Comparison of ENCODE assay signal across 18 mouse cellular contexts in genomic region chr5:133505661-133506060, GRCm38 (mm10).
A peak's percentile ranks its signal among the peaks of the same experiment; 100 is the strongest.
DNase-seq lines count a peak whose midpoint lies in the region; ATAC-seq lines count a peak whose summit lies in the region.
"Had no signal": no experiment of that assay in that cellular context is flagged by ENCODE, and none has a peak within 500 bp of the region (broad histone marks: within the 10 kb centered on the region; RNA-seq: fewer than 3 reads in every experiment).

No protein-coding gene starts in this region.

- H3K27me3 ChIP-seq in limb, embryonic 11.5 days (ENCODE audit: control insufficient read depth, insufficient read depth, low read length) = no peaks in the 10 kb centered on the region
- 0 out of 2 replicates have a peak, but pooled peaks cover 5% of the 10 kb centered on the region for H3K27me3 ChIP-seq in limb, embryonic 10.5 days (ENCODE audit: low read depth, poor library complexity, severe bottlenecking)
- H3K27me3 ChIP-seq: embryonic facial prominence, embryonic 12.5 days; forebrain, embryonic 12.5 days; heart, embryonic 12.5 days; intestine, embryonic 15.5 days had no signal

- H3K9me3 ChIP-seq in limb, embryonic 11.5 days (ENCODE audit: control insufficient read depth, low read length) = no peaks in the 10 kb centered on the region
- no peaks in the 10 kb centered on the region for H3K9me3 ChIP-seq in limb, embryonic 10.5 days (replicated peaks)
- H3K9me3 ChIP-seq: embryonic facial prominence, embryonic 12.5 days; forebrain, embryonic 12.5 days; heart, embryonic 12.5 days; hindbrain, embryonic 10.5 days; intestine, embryonic 15.5 days had no signal

- no peak overlapping the region for H3K4me3 ChIP-seq in limb, embryonic 11.5 days (ENCODE audit: low read depth, low read length)
- H3K4me3 ChIP-seq in limb, embryonic 10.5 days = no peak overlapping the region
- H3K4me3 ChIP-seq: embryonic facial prominence, embryonic 12.5 days; forebrain, embryonic 12.5 days; heart, embryonic 12.5 days; hindbrain, embryonic 10.5 days; intestine, embryonic 15.5 days had no signal

- no peak overlapping the region for H3K27ac ChIP-seq in limb, embryonic 11.5 days (replicated peaks; ENCODE audit: low read depth, low read length)
- no peak overlapping the region for H3K27ac ChIP-seq in limb, embryonic 10.5 days
- H3K27ac ChIP-seq: embryonic facial prominence, embryonic 12.5 days; forebrain, embryonic 12.5 days; hindbrain, embryonic 10.5 days; hindbrain, embryonic 14.5 days; intestine, embryonic 15.5 days had no signal

- no peak overlapping the region for H3K9ac ChIP-seq in limb, embryonic 11.5 days (ENCODE audit: low read length)
- H3K9ac ChIP-seq: embryonic facial prominence, embryonic 12.5 days; forebrain, embryonic 12.5 days; heart, embryonic 12.5 days; hindbrain, embryonic 14.5 days; intestine, embryonic 15.5 days had no signal

- 0 out of 2 replicates have a peak, but pooled peaks have one; percentile 31 for ATAC-seq in limb, embryonic 11.5 days (ENCODE audit: insufficient number of reproducible peaks, low FRiP score, low TSS enrichment, low read depth)
- ATAC-seq: forebrain, embryonic 16.5 days; intestine, embryonic 15.5 days had no signal

- no peaks in the 10 kb centered on the region for H3K4me1 ChIP-seq in limb, embryonic 11.5 days (ENCODE audit: control insufficient read depth, insufficient read depth, low read length)
- peaks cover 18% of the 10 kb centered on the region for H3K4me1 ChIP-seq in limb, embryonic 10.5 days
- H3K4me1 ChIP-seq: forebrain, embryonic 12.5 days; hindbrain, embryonic 10.5 days; intestine, embryonic 15.5 days had no signal

- H3K36me3 ChIP-seq in limb, embryonic 11.5 days (ENCODE audit: control insufficient read depth, insufficient read depth, low read length) = no peaks in the 10 kb centered on the region
- no peaks in the 10 kb centered on the region for H3K36me3 ChIP-seq in limb, embryonic 10.5 days
- H3K36me3 ChIP-seq: embryonic facial prominence, embryonic 12.5 days; forebrain, embryonic 12.5 days; heart, embryonic 12.5 days; hindbrain, embryonic 10.5 days; intestine, embryonic 15.5 days had no signal

- DNase-seq in limb, embryonic 11.5 days (ENCODE audit: low spot score) = peak; percentile 40
- DNase-seq in limb, embryonic 10.5 days (ENCODE audit: low spot score) = no peak
- DNase-seq in embryo, embryonic 11.5 days (ENCODE audit: low read depth, low spot score) = peak; percentile 2
- DNase-seq in mesoderm, embryonic 11.5 days (ENCODE audit: low read depth, low spot score) = peak; percentile 25
- no peak for DNase-seq in urinary bladder, postnatal 36 days (ENCODE audit: low spot score in 2 of 2)
- DNase-seq in adrenal gland, postnatal 14 days = no peak
- DNase-seq: adrenal gland, postnatal 10 days; cerebellum, adult 18-20 months; cerebellum, adult 9-11 months; cerebellum, postnatal 36 days; gastrocnemius, postnatal 25 days had no signal

- WGBS in limb, embryonic 11.5 days = 26% methylated on average over 2 of the region's 2 CpGs
- WGBS in limb, embryonic 10.5 days = 31% methylated on average over 2 of the region's 2 CpGs

- H3K4me2 ChIP-seq in limb, embryonic 11.5 days (ENCODE audit: low read depth, severe bottlenecking) = no peak overlapping the region
- H3K4me2 ChIP-seq: embryonic facial prominence, embryonic 12.5 days; forebrain, embryonic 12.5 days; heart, embryonic 12.5 days; hindbrain, embryonic 14.5 days; intestine, embryonic 15.5 days had no signal

Comparison
In these comparisons a context has a peak if more than half of its experiments do, and no peak if none do; other contexts are left out.
1. DNase-seq: peak in limb, embryonic 11.5 days (single experiment), embryo, embryonic 11.5 days (single experiment) and mesoderm, embryonic 11.5 days (single experiment); none in limb, embryonic 10.5 days (single experiment), urinary bladder, postnatal 36 days (0 of 2) and adrenal gland, postnatal 14 days (single experiment).